Mouse (Mus musculus) cerebellum, adult 11 months (tissue): ENCODE data around the gene Nfix.
A peak's percentile ranks its signal among the peaks of the same experiment; 100 is the strongest.
"Not testable (repeated sequence)": the region's sequence is repeated elsewhere in the genome, so short reads cannot be mapped to it uniquely, and the experiment has no call there.

Experiments used
- DNase-seq: peaks from one replicate; pipeline ENCODE4 v3.0.0; 2022

Nfix gene

DNA sequence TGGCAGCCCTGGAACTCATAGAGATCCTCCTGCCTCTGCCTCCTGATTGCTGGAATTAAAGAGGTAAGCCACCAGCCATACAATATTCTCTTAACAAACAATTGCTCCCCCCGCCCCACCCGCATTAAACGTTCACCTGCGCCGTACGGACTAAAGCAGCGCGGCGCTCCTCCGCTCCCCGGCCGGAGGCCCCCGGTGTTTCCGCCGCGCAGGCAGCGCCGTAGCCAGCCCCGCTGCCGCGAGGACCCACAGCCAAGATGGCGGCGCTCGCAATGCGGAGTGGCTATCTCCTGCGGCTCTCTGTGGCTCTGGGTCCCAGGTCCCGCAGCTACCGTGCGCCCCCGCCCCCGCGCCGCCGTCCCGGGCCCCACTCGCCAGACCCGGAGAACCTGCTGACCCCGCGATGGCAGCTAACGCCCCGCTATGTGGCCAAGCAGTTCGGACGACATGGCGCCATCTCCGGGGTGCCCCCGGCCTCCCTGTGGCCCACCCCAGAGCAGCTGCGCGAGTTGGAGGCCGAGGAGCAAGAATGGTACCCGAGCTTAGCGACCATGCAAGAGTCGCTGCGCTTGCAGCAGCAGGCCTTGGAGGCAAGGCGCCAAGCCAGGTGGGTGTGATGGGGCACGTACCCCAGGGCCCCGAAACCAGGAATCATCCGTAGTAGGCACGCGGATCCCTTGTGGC lies 32.0 kb upstream of the Nfix start:
- DNase-seq: peak; percentile 78

DNA sequence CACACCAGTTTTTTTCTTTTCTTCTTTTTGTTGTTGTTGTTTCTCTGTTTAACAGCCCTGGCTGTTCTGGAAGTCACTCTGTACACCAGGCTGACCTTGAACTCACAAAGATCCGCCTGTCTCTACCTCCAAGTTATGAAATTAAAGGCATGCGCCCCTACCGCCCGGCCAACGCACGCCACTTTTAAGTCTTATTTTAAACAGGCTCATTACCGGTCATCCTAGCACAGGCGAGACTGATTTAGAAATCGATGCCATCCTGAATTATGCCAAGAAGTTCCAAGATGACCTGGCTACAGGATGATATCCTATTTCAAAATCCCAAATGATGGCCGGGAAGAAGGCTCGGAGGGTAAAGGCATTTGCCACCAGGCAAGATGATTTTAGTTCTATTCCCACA lies 31.3 kb upstream of the Nfix start, which contains the start of gene Gadd45gip1:
TSS of gene Gadd45gip1 (plus strand) at position 33 of the 400 bp plus-strand sequence.
- no peak for DNase-seq

GRCm38 (mm10) chr8:84826518-84826917 lies 26.4 kb upstream of the Nfix start:
- DNase-seq: not testable (repeated sequence)

GRCm38 (mm10) chr8:84825636-84826035 lies 25.5 kb upstream of the Nfix start:
- no peak for DNase-seq

DNA sequence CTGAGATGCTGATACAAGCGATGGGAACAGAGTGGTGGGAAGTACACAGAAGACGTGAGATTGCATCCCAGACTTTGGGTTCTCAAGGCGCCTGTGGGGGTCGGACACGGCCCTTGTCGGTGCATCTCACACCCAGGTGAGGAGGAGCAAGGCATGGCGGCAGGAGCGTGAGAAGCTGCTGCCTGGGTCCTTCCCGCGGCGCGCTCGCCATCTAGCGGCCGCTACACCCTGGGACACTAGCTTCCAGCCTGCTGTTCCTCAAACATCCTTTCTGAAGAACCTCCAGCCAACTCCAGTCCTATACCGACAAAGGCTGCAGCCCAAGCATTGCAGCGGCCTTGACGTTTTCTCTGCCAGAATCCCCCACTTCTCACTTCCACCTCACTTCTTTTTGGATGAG lies 23.5 kb upstream of the Nfix start:
- DNase-seq: peak; percentile 71

- DNase-seq: no peak
Observed at GRCm38 (mm10) chr8:84822723-84823122, 22.6 kb upstream of the Nfix start, which contains the start of gene Dand5. Gene Dand5, minus strand, starts transcription at chr8:84822823.

- no peak for DNase-seq
Observed at GRCm38 (mm10) chr8:84816117-84816516, 16.0 kb upstream of the Nfix start.

DNA sequence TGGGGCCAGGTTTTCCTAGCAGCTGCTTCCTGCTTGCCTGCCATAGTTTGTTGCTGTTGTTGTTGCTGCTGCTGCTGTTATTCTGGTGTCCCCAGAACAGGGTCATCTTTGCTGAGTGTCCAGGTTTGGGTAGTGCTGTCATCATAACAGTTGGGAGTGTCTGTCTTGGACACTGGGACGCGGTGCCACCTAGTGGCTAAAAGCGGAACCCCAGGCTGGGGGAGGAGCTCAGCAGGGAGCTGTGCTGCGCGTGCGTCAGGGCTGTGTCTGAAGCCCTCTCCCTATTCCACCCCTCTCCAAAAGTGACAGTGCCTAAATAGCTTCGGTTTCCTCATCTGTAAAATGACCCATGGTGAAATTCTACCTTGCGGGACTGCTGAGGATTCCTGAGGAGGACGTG lies 15.4 kb upstream of the Nfix start:
- DNase-seq: peak; percentile 97

DNA sequence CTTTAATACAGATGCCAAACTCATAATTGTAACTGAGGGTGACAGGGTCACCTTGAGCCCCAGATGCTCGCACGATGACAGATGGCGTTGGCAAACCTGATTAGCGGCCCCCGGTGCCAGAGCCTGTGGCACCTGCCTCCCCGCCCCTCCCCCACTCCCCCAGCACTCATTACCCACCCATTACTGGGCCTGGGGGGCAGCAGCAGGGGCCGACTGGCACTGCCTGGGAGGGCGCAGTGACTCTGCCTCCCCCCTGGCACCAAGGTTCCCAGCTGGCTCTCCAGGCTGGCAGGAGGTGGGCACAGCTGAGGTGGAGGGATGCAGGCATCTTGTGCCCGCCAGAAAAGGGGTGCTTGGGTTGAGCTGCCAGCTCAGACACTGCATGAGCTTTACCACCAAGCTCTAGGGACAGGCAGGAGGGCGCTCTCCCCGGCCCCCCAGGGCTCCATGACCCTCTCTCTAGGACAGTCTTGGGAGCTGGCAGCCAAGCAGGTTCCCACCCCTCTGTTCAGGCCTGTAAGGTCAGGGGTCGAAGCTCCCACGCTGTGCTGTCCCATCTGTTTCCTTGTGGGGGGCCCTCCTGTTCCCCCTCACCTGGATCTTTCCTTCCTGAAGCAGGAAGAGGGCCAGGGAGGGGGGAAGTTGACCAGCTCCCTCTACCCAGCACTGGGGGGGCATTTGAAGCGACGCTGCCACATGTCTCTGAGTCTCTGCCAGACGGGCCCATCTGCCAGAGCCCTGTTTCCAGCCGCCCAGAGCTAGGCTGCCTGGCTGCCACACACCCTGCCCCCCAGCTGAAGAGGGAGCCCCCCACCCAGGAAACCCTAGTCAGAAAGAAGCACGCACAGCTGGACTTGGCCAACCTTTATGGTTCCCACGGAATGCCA lies 14.7 kb upstream of the Nfix start:
- peak; percentile 66 for DNase-seq

GRCm38 (mm10) chr8:84814240-84814554 lies 14.1 kb upstream of the Nfix start:
- no peak for DNase-seq

DNA sequence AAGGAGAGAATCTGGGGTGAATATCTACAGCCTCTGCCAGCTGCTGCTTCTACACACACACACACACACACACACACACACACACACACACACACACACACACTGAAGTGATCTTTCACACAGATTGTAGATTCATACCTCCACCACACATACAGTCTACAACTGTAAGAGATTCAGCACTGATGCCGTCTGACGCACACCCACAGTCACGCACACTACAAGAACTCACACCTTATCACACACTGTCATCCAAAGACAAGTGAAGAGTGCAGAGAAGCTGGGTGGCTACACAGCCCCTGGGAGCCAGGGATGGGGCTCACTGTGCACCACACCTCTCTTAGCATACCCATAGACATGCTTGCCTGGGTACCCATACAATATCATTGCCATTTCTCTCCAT lies 13.7 kb upstream of the Nfix start:
- DNase-seq: no peak

DNA sequence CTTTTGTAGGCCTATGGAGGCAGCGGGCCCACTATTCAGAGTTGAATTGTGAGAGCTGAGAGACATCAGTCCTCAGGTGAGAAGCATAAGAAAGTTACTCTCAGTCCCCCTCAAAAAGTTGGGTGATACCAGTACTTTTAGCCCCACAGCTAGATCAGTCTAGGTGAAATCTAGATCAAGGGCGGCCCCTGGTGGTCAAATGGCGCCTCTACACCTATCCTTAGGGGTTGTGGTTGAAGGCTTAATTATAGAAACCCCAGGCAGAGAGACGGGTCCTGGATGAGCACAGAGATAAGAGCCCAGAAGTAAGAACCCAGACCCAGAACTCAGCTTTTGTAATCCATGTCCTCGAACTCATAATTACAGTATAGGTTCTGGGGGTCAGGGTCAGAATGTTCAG lies 12.9 kb upstream of the Nfix start:
- DNase-seq: peak; percentile 85

- no peak for DNase-seq
Observed at GRCm38 (mm10) chr8:84811303-84811702, 11.2 kb upstream of the Nfix start.

- DNase-seq: peak; percentile 97
Observed at GRCm38 (mm10) chr8:84810896-84811295, 10.8 kb upstream of the Nfix start.

- no peak for DNase-seq
Observed at GRCm38 (mm10) chr8:84809941-84810280, 9.8 kb upstream of the Nfix start.

GRCm38 (mm10) chr8:84809109-84809940 lies 9.2 kb upstream of the Nfix start:
- DNase-seq: no peak

DNA sequence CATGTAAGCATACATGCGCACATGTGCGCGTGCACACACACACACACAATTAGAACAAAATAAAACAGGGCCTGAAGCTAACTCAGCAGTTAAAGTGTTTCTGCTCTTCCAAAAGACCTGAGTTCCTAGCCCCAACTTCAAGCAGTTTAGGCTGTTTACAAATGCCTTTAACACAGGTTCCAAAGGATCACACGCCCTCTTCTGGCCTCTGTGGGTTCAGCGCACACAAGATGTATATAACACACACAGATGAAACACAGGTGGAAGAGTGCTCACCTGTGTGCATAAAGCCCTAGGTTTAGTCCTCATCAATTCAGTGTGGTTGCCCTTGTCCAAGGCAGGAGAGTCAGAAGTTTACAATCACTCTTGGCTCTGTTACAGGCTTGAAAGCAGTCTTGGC lies 5.9 kb upstream of the Nfix start:
- no peak for DNase-seq

DNA sequence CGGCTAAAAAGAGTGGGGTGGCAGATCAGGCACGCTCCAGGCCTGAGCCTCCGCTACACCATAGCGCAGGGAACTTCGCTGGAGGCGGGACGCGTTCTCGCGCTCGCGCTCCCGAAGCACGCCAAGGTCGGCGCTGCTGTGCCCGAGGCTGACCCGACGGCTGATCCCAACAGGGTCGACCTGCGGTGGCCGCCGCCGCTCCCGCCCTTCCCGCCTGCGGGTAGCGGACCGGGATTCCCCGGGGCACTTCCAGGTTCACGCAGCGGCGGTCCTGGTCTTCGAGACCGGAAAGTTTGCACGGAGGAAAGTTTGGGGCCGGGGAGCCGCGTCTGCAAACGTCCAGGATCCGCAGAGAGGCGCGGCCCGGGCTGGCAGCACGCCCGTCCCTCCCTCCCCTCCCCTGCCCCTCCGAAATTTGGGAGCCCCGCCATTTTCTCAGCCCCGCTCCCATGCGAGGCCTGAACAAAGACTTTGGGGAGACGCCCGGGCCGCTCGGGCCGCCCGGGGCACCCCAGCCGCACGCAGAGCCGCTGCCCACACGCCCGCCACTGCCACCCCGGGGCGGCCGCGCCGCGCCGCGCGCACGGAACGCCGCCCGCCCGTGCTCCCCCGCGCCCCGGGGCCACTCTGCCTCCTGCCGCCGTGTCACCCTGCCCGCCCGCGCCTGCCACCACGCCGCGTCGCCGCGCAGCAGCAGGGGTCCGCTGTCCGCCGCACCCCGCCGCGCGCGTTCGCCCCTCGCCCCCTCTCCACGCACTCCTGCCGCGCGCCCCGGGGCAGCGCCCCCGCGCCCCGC lies 810 bp downstream of the Nfix start:
- peak; percentile 61 for DNase-seq

DNA sequence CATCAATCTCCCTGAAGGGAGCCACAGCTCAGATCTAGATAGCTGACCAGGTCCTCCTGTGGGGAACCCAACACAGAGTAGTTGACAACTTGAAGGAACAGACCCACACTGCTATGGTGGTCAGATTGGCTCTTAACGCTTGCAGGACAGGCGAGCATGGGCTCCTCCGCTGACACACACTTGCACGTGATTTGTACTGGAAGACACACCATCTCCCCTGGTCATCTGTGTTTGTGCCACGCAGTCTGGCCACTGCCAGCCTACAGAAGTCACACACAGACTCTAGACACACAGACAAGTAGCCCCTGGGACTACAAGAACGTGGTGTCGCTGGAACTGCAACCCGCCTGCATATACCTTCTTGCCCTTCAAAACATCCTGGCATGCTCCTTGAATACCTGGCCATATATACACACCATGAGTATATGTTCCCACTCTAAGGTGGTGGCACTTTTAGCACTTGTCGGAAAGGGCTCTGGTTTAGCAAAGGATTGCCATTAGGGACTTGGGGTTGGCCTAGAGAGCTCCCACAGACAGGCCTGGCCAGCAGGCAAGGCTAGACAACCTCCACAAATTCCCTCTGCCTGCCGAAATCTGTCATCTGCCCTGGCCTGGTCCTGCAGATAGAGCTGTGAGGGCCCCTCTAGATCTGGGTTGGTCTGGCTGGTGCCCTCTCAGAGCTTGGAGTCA lies 1.6 kb downstream of the Nfix start:
- no peak for DNase-seq

GRCm38 (mm10) chr8:84797971-84798370 lies 2.2 kb downstream of the Nfix start:
- DNase-seq: no peak

- DNase-seq: peak; percentile 37
Observed at GRCm38 (mm10) chr8:84797256-84797797, 2.8 kb downstream of the Nfix start.

- DNase-seq: peak; percentile 76
Observed at GRCm38 (mm10) chr8:84794486-84794885, 5.7 kb downstream of the Nfix start.
